Mouse (Mus musculus) lung, postnatal 0 days (tissue): ENCODE measurements at regions not wholly inside any gene's neighbourhood (a gene's known extent, or its start where the extent isn't known, plus 50 kb on each side); places are given as distances from the start of the nearest gene placed in this dataset.

ENCODE experiments used
- CTCF ChIP-seq: IDR thresholded peaks from 2 replicates; pipeline ENCODE4 v1.5.1; 2016; ENCODE audit warnings: antibody characterized with exemption, mild to moderate bottlenecking
- EP300 ChIP-seq: IDR thresholded peaks from 2 replicates; pipeline ENCODE4 v1.6.1; 2016; ENCODE audit warnings: antibody characterized with exemption, mild to moderate bottlenecking, control low read depth

DNA sequence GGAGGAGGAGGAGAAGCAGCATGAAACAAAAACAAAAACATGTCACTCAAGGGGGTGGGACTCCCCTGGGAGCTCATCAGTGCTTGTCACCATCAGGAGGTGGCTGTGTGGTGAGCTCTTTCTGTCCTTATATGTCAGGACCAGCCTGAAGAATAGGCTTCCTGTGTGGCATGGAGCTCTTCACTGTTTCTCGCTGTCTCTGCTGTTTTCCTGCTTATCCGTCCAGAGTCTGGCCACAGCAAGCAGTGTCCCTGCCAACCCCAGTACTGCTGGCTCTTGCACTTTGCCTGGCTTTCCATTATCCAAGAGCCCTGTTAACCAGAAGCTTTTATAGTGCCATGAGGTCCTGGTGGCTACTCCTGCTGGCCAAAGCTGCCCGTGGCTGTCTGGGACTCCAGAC is 322.9 kb upstream of the Camk1g start:
- TF ChIP-seq CTCF = no peak
- TF ChIP-seq EP300 = no peak
